Mouse (Mus musculus): ENCODE data around the gene Gls2. TPM values are rescaled to one million over a fixed set of nuclear protein-coding genes. Genes with fewer than 3 reads are reported as not detected.

Gls2 gene
- total RNA-seq, 2 experiments from 2014 or later, result 31.3 to 33.2 TPM

Other genes with a start within 250 kb of the Gls2 start
- not detected for gene Hsd17b6, start 186.8 kb upstream of the Gls2 start, total RNA-seq (2021)
- 1 to 10 TPM; 6.7 to 7.2 TPM for gene Prim1, start 179.3 kb upstream of the Gls2 start, total RNA-seq (2021)
- gene Naca, start 158.9 kb upstream of the Gls2 start, total RNA-seq (2021), result 100 to 1,000 TPM; 292 to 297 TPM
- gene Ptges3, start 135.5 kb upstream of the Gls2 start, total RNA-seq (2021), result 100 to 1,000 TPM; 120 to 131 TPM
- 1,000 to 10,000 TPM; 1,550 to 1,901 TPM for gene Atp5b, start 111.2 kb upstream of the Gls2 start, total RNA-seq (2021)
- 10 to 100 TPM; 31.6 to 44.5 TPM for gene Baz2a, start 102.9 kb upstream of the Gls2 start, total RNA-seq (2021)
- 10 to 100 TPM; 12.1 to 15.6 TPM for gene Rbms2, start 14.2 kb upstream of the Gls2 start, total RNA-seq (2021)
- 10 to 100 TPM in 1 of 2 experiments, 1 to 10 TPM in 1; 9.2 to 10.2 TPM for gene Spryd4, start 17.4 kb downstream of the Gls2 start, total RNA-seq (2021)
- not detected for gene Mip, start 31.4 kb downstream of the Gls2 start, total RNA-seq (2021)
- gene Timeless, start 37.6 kb downstream of the Gls2 start, total RNA-seq (2021), result 1 to 10 TPM; 5.6 to 5.9 TPM
- gene Apon, start 59.6 kb downstream of the Gls2 start, total RNA-seq (2021), result not detected
- gene Apof, start 74.2 kb downstream of the Gls2 start, total RNA-seq (2021), result not detected
- gene Stat2, start 76.1 kb downstream of the Gls2 start, total RNA-seq (2021), result 10 to 100 TPM; 24.0 to 35.6 TPM
- under 1 TPM; 0.27 to 0.29 TPM for gene Il23a, start 104.3 kb downstream of the Gls2 start, total RNA-seq (2021)
- 10 to 100 TPM; 11.3 to 17.2 TPM for gene Pan2, start 108.9 kb downstream of the Gls2 start, total RNA-seq (2021)
- 10 to 100 TPM; 62.9 to 74.4 TPM for gene Cnpy2, start 128.0 kb downstream of the Gls2 start, total RNA-seq (2021)
- gene Cs, start 143.3 kb downstream of the Gls2 start, total RNA-seq (2021), result 100 to 1,000 TPM; 214 to 231 TPM
- 10 to 100 TPM; 62.0 to 63.2 TPM for gene Coq10a, start 174.5 kb downstream of the Gls2 start, total RNA-seq (2021)
- gene Ankrd52, start 182.7 kb downstream of the Gls2 start, total RNA-seq (2021), result 10 to 100 TPM; 49.3 to 61.7 TPM
- not detected for gene Slc39a5, start 206.8 kb downstream of the Gls2 start, total RNA-seq (2021)
- 10 to 100 TPM; 88.8 to 91.6 TPM for gene Nabp2, start 217.0 kb downstream of the Gls2 start, total RNA-seq (2021)
- gene Rnf41, start 217.2 kb downstream of the Gls2 start, total RNA-seq (2021), result 10 to 100 TPM; 75.8 to 78.1 TPM